Mouse (Mus musculus) CH12.LX (cell line): ENCODE results near the gene Unc119b. TPM values are rescaled to one million over a fixed set of nuclear protein-coding genes. Genes with fewer than 3 reads are reported as not detected.
"Not testable (repeated sequence)": the region's sequence is repeated elsewhere in the genome, so short reads cannot be mapped to it uniquely, and the experiment has no call there.

Experiments
- DNase-seq: peaks from one replicate; pipeline ENCODE4 v3.0.0-alpha.2; 2013; ENCODE audit errors: extremely low read depth
- H3K27ac ChIP-seq: 2 replicates; pipeline ENCODE4 v1.5.1; 2012; ENCODE audit warnings: low read depth, mild to moderate bottlenecking, control low read depth, moderate library complexity; ENCODE audit not compliant: insufficient read depth
- H3K27me3 ChIP-seq: replicated peaks from 2 replicates; pipeline ENCODE3; 2012; ENCODE audit warnings: inconsistent platforms
- H3K36me3 ChIP-seq, 2 experiments: replicated peaks in 1 of 2; 2 replicates each; pipeline versions ENCODE3 to v1.6.1; 2012; ENCODE audit warnings: inconsistent platforms in 1 of 2, low read length in 1 of 2, mild to moderate bottlenecking in 1 of 2, mixed read lengths in 1 of 2, moderate library complexity in 1 of 2; ENCODE audit not compliant: control insufficient read depth in 1 of 2, insufficient read depth in 1 of 2
- H3K4me1 ChIP-seq, 2 experiments: 2 replicates each; pipeline ENCODE4 v1.6.1; 2012; ENCODE audit warnings: inconsistent platforms in 1 of 2, moderate library complexity in 1 of 2; ENCODE audit not compliant: insufficient read depth in 2 of 2, control insufficient read depth in 1 of 2
- H3K4me2 ChIP-seq: 2 replicates; pipeline ENCODE4 v1.6.1; 2012; ENCODE audit warnings: low read depth, mild to moderate bottlenecking, control low read depth; ENCODE audit not compliant: poor library complexity, insufficient read depth, severe bottlenecking
- H3K4me3 ChIP-seq, 3 experiments: fragments of 150-350 bp in 1 of 3; sonication (generic) in 1 of 3; replicated peaks in 1 of 3; 2 replicates each; pipeline versions ENCODE3 to v1.5.1; 2011 to 2012; ENCODE audit warnings: low read depth in 2 of 3, low read length in 2 of 3, mild to moderate bottlenecking in 2 of 3, moderate library complexity in 2 of 3, control low read depth in 1 of 3, improper control_type of control experiment in 1 of 3, inconsistent platforms in 1 of 3, mixed read lengths in 1 of 3; ENCODE audit not compliant: poor library complexity in 1 of 3
- H3K79me2 ChIP-seq: replicated peaks from 2 replicates; pipeline ENCODE4 v1.6.1; 2012; ENCODE audit warnings: mild to moderate bottlenecking, moderate library complexity; ENCODE audit not compliant: control insufficient read depth, poor library complexity, insufficient read depth, severe bottlenecking; ENCODE audit errors: extremely low read depth
- H3K9ac ChIP-seq: 2 replicates; pipeline ENCODE4 v1.6.1; 2012; ENCODE audit warnings: low read depth, mild to moderate bottlenecking, control low read depth, moderate library complexity; ENCODE audit not compliant: insufficient read depth
- H3K9me3 ChIP-seq: replicated peaks from 2 replicates; pipeline ENCODE3; 2012; ENCODE audit warnings: low read length, inconsistent platforms, mixed read lengths
- BHLHE40 ChIP-seq: IDR thresholded peaks from 2 replicates; pipeline ENCODE4 v1.6.1; 2011; ENCODE audit warnings: mild to moderate bottlenecking, low read depth, low read length, improper control_type of control experiment
- ELF1 ChIP-seq: IDR thresholded peaks from 2 replicates; pipeline ENCODE4 v1.6.1; 2014; ENCODE audit warnings: low read depth, mild to moderate bottlenecking, inconsistent platforms, low read length, improper control_type of control experiment
- ETS1 ChIP-seq: conservative IDR thresholded peaks from 2 replicates; pipeline ENCODE4 v1.6.1; 2012; ENCODE audit warnings: low read depth, mild to moderate bottlenecking, inconsistent platforms, low read length, improper control_type of control experiment, moderate library complexity
- HCFC1 ChIP-seq: IDR thresholded peaks from 2 replicates; pipeline ENCODE4 v1.6.1; 2012; ENCODE audit warnings: low read depth, mild to moderate bottlenecking, inconsistent platforms, low read length, improper control_type of control experiment
- IRF4 ChIP-seq: IDR thresholded peaks from 2 replicates; pipeline ENCODE4 v1.6.1; 2014; ENCODE audit warnings: low read depth, mild to moderate bottlenecking, inconsistent platforms, low read length, improper control_type of control experiment
- JUN ChIP-seq: IDR thresholded peaks from 2 replicates; pipeline ENCODE4 v1.6.1; 2011; ENCODE audit warnings: low read depth, mild to moderate bottlenecking, low read length, improper control_type of control experiment, moderate library complexity; ENCODE audit not compliant: insufficient read depth
- JUND ChIP-seq: conservative IDR thresholded peaks from 2 replicates; pipeline ENCODE4 v1.6.1; 2011; ENCODE audit warnings: low read depth, low read length, improper control_type of control experiment
- KAT2A ChIP-seq: IDR thresholded peaks from 2 replicates; pipeline ENCODE4 v1.6.1; 2012; ENCODE audit warnings: low read length, improper control_type of control experiment, inconsistent platforms; ENCODE audit not compliant: insufficient replicate concordance
- MAX ChIP-seq: IDR thresholded peaks from 2 replicates; pipeline ENCODE4 v1.6.1; 2011; ENCODE audit warnings: low read length, improper control_type of control experiment
- MAZ ChIP-seq: IDR thresholded peaks from 2 replicates; pipeline ENCODE4 v1.6.1; 2012; ENCODE audit warnings: low read depth, mild to moderate bottlenecking, inconsistent platforms, low read length, improper control_type of control experiment, moderate library complexity
- MYC ChIP-seq: IDR thresholded peaks from 2 replicates; pipeline ENCODE4 v1.6.1; 2011; ENCODE audit warnings: low read depth, mild to moderate bottlenecking, improper control_type of control experiment, low read length
- NELFE ChIP-seq: IDR thresholded peaks from 2 replicates; pipeline ENCODE4 v1.6.1; 2011; ENCODE audit warnings: low read depth, low read length, improper control_type of control experiment
- RAD21 ChIP-seq: IDR thresholded peaks from 2 replicates; pipeline ENCODE4 v1.6.1; 2011; ENCODE audit warnings: low read depth, mild to moderate bottlenecking, low read length, improper control_type of control experiment, moderate library complexity
- RCOR1 ChIP-seq: conservative IDR thresholded peaks from 2 replicates; pipeline ENCODE4 v1.6.1; 2012; ENCODE audit warnings: low read depth, mild to moderate bottlenecking, inconsistent platforms, low read length, improper control_type of control experiment
- UBTF ChIP-seq: IDR thresholded peaks from 2 replicates; pipeline ENCODE4 v1.6.1; 2012; ENCODE audit warnings: low read depth, mild to moderate bottlenecking, inconsistent platforms, low read length, improper control_type of control experiment, moderate library complexity
- USF2 ChIP-seq: conservative IDR thresholded peaks from 2 replicates; pipeline ENCODE4 v1.6.1; 2011; ENCODE audit warnings: low read depth, low read length, improper control_type of control experiment
- ZC3H11A ChIP-seq: IDR thresholded peaks from 2 replicates; pipeline ENCODE4 v1.6.1; 2012; ENCODE audit warnings: low read depth, mild to moderate bottlenecking, inconsistent platforms, low read length, improper control_type of control experiment
- ZKSCAN1 ChIP-seq: IDR thresholded peaks from 2 replicates; pipeline ENCODE4 v1.6.1; 2012; ENCODE audit warnings: low read depth, inconsistent platforms, low read length, improper control_type of control experiment, borderline replicate concordance
- dilution Hi-C: fragments of 300-500 bp; cut with MboI; formaldehyde crosslinking; loops from 2 replicates; pipeline ENCODE4 v1.14.3; 2020; ENCODE audit warnings: low sequenced_read_pairs; ENCODE audit not compliant: extremely low pct_unique_long_range_greater_than_20kb, extremely low pct_ligation_motif_present
- in situ Hi-C: fragments of 300-500 bp; cut with MboI; formaldehyde crosslinking; loops from 3 replicates; pipeline ENCODE4 v1.14.3; 2019; ENCODE audit warnings: low sequenced_read_pairs, low pct_ligation_motif_present, low pct_unique_long_range_greater_than_20kb, mixed read lengths
- polyA plus RNA-seq: library from polyadenylated mRNA; unstranded; fragments of >175 nt; gene quantifications from 2 replicates; pipeline ENCODE4 v1.2.1, GENCODE M21; 2012; ENCODE audit warnings: low read depth; ENCODE audit not compliant: insufficient read length
- total RNA-seq, 2 experiments: library from RNA; depleted of rRNA; stranded (reverse); fragments of 300-350 nt in 1 of 2; fragments of >200 nt in 1 of 2; gene quantifications; 2 replicates each; pipeline ENCODE4 v1.2.3; 2012 to 2014

Unc119b gene
- total and polyA plus RNA-seq, 3 experiments: 13.3 to 22.6 (median 18.4) TPM

GRCm38 (mm10) chr5:115103253-115103652, 31.5 kb downstream of the Unc119b start:
- H3K79me2 ChIP-seq, H3K4me2 ChIP-seq, H3K4me1 ChIP-seq, H3K9me3 ChIP-seq, H3K9ac ChIP-seq, H3K27me3 ChIP-seq, DNase-seq, H3K27ac ChIP-seq, dilution Hi-C loops, H3K4me3 ChIP-seq: not testable (repeated sequence)
- peaks cover 18 to 58% of the 10 kb centered on the region in 2 experiments for H3K36me3 ChIP-seq
- in situ Hi-C loops: loop anchor here (10.0 kb wide), 1 partner anchor 128 kb away; the partner anchor contains the start of gene Hnf1a

GRCm38 (mm10) chr5:115102231-115102630, 32.5 kb downstream of the Unc119b start:
- no peaks in the 10 kb centered on the region for H3K4me1 ChIP-seq
- H3K9ac ChIP-seq: no peak overlapping the region
- H3K9me3 ChIP-seq: no peaks in the 10 kb centered on the region
- H3K79me2 ChIP-seq: no peaks in the 10 kb centered on the region
- no peak for DNase-seq
- no peak for TF ChIP-seq UBTF
- TF ChIP-seq JUN: no peak
- TF ChIP-seq RCOR1: no peak
- TF ChIP-seq, all 38 proteins: peak for 0
- H3K4me2 ChIP-seq: no peak overlapping the region
- no peak overlapping the region for H3K4me3 ChIP-seq
- in situ Hi-C loops: loop anchor here (10.0 kb wide), 1 partner anchor 127 kb away; the partner anchor contains the start of gene Hnf1a
- no peaks in the 10 kb centered on the region for H3K27me3 ChIP-seq
- no peak overlapping the region for H3K27ac ChIP-seq
- dilution Hi-C loops: no loop called here
- peaks cover 23 to 60% of the 10 kb centered on the region in 2 experiments for H3K36me3 ChIP-seq

- in situ Hi-C loops: loop anchor here (10.0 kb wide), 1 partner anchor 126 kb away; the partner anchor contains the start of gene Hnf1a
Observed at GRCm38 (mm10) chr5:115100473-115100872, 34.3 kb downstream of the Unc119b start.

More at GRCm38 (mm10) chr5:115100473-115100872, 34.3 kb downstream of the Unc119b start:
- H3K27ac ChIP-seq: no peak overlapping the region
- no peak overlapping the region for H3K4me3 ChIP-seq
- TF ChIP-seq NELFE (no peak), USF2 (no peak), ZKSCAN1 (no peak), MYC (no peak), BHLHE40 (no peak), KAT2A (no peak), MAZ (no peak), JUN (no peak), RAD21 (no peak), ZC3H11A (no peak), JUND (no peak), ETS1 (no peak), HCFC1 (no peak), MAX (no peak), IRF4 (no peak), ELF1 (no peak), RCOR1 (no peak)
- TF ChIP-seq, all 38 proteins: peak for 0
- no peaks in the 10 kb centered on the region for H3K9me3 ChIP-seq
- peaks cover 39 to 71% of the 10 kb centered on the region in 2 experiments for H3K36me3 ChIP-seq
- H3K79me2 ChIP-seq: no peaks in the 10 kb centered on the region
- no peak overlapping the region for H3K9ac ChIP-seq
- H3K4me1 ChIP-seq: no peaks in the 10 kb centered on the region
- H3K4me2 ChIP-seq: no peak overlapping the region
- DNase-seq: no peak
- dilution Hi-C loops: no loop called here
- H3K27me3 ChIP-seq: no peaks in the 10 kb centered on the region
